Mouse (Mus musculus) hindbrain, embryonic 10.5 days (tissue): ENCODE measurements at regions not wholly inside any gene's neighbourhood (a gene's known extent, or its start where the extent isn't known, plus 50 kb on each side); places are given as distances from the start of the nearest gene placed in this dataset.

Experiments used
- DNase-seq: peaks from one replicate; pipeline ENCODE4 v3.0.0-alpha.2; 2017; ENCODE audit warnings: low spot score
- H3K27ac ChIP-seq: fragments of 300-500 bp; sonication (generic); 2 replicates; pipeline ENCODE4 v1.5.1; 2016; ENCODE audit warnings: mild to moderate bottlenecking, moderate library complexity
- H3K27me3 ChIP-seq: fragments of 300-500 bp; sonication (generic); 2 replicates; pipeline ENCODE4 v1.6.1; 2016; ENCODE audit warnings: mild to moderate bottlenecking; ENCODE audit not compliant: poor library complexity, insufficient read depth, severe bottlenecking
- H3K36me3 ChIP-seq: fragments of 300-500 bp; sonication (generic); 2 replicates; pipeline ENCODE4 v1.6.1; 2016; ENCODE audit warnings: mild to moderate bottlenecking, moderate library complexity
- H3K4me1 ChIP-seq: fragments of 300-500 bp; sonication (generic); replicated peaks from 2 replicates; pipeline ENCODE4 v1.6.1; 2016; ENCODE audit warnings: mild to moderate bottlenecking
- H3K4me3 ChIP-seq: fragments of 300-500 bp; sonication (generic); 2 replicates; pipeline ENCODE4 v1.5.1; 2016; ENCODE audit warnings: mild to moderate bottlenecking, moderate library complexity
- H3K9me3 ChIP-seq: fragments of 300-500 bp; sonication (generic); 2 replicates; pipeline ENCODE4 v1.6.1; 2016; ENCODE audit warnings: mild to moderate bottlenecking, moderate library complexity
- WGBS: fragments of 180-500 bp; shearing (Covaris S2); methylation state at CpG from one replicate; pipeline ENCODE4 v1.1.7; 2016; 5-methylcytosine and 5-hydroxymethylcytosine counted together

GRCm38 (mm10) chr1:63944786-63945185 is 175.7 kb upstream of the 4933402D24Rik start:
- no peaks in the 10 kb centered on the region for H3K36me3 ChIP-seq
- no peaks in the 10 kb centered on the region for H3K9me3 ChIP-seq
- no peak overlapping the region for H3K4me3 ChIP-seq
- 51% methylated on average over 3 of the region's 3 CpGs for WGBS
- no peak overlapping the region for H3K27ac ChIP-seq
- DNase-seq, result no peak
- peaks cover 11% of the 10 kb centered on the region for H3K4me1 ChIP-seq
- H3K27me3 ChIP-seq, result peaks cover 52% of the 10 kb centered on the region

- Histone ChIP-seq H3K27ac (no peak overlapping the region), H3K4me3 (no peak overlapping the region), H3K36me3 (no peaks in the 10 kb centered on the region), H3K27me3 (peaks cover 84% of the 10 kb centered on the region), H3K9me3 (no peaks in the 10 kb centered on the region), H3K4me1 (peaks cover 13% of the 10 kb centered on the region)
- WGBS, result 63% methylated on average over 4 of the region's 4 CpGs
- DNase-seq, result no peak
Observed at GRCm38 (mm10) chr1:63938416-63938815, 169.3 kb upstream of the 4933402D24Rik start.

GRCm38 (mm10) chr1:63937480-63937879 is 168.4 kb upstream of the 4933402D24Rik start:
- H3K27me3 ChIP-seq, result peaks cover 84% of the 10 kb centered on the region

DNA sequence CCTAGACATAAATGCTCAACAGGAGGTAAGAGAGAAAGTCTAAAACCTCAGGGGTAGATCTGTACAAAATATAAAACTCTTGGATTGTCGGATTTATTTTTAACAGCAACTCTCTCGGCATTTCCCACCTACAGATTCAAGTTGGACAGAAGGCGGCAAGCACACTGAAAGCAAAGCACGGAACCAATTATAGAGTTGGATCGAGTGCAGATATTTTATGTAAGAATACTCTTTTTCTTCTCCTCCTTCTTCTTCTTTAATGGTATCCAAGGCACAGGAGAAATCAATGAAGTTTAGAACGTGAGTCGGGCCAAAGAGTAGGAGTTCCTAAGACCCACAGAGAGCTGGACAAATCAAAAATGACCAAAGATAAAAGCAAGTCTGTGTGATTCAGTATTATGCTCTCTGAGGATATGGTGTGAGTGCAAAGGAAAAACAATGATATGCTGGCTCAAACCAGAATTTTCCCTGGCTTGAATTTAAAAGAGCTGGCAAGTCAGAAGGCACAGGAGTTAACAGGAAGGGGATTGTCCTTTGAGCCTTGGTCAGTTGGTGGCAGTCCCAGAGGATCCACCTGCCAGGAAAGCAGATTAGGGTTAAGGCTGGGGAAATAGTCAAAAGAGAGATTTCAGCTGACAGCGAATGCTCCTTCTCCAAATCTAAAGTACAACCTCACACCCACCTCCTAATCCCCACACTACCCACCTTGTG is 165.7 kb upstream of the 4933402D24Rik start:
- no peak for DNase-seq
- H3K4me3 ChIP-seq, result no peak overlapping the region
- H3K9me3 ChIP-seq, result no peaks in the 10 kb centered on the region
- peaks cover 13% of the 10 kb centered on the region for H3K4me1 ChIP-seq
- H3K36me3 ChIP-seq, result no peaks in the 10 kb centered on the region
- WGBS, result 91% methylated on average over 8 of the region's 8 CpGs
- no peak overlapping the region for H3K27ac ChIP-seq
- peaks cover 75% of the 10 kb centered on the region for H3K27me3 ChIP-seq

More at GRCm38 (mm10) chr1:63937480-63937879, 168.4 kb upstream of the 4933402D24Rik start:
- no peak overlapping the region for H3K27ac ChIP-seq
- no peaks in the 10 kb centered on the region for H3K36me3 ChIP-seq
- H3K4me1 ChIP-seq, result peaks cover 13% of the 10 kb centered on the region
- H3K4me3 ChIP-seq, result no peak overlapping the region
- peak; percentile 29 for DNase-seq
- H3K9me3 ChIP-seq, result no peaks in the 10 kb centered on the region
- WGBS, result 47% methylated on average over 3 of the region's 3 CpGs

GRCm38 (mm10) chr1:63932484-63932883 is 163.4 kb upstream of the 4933402D24Rik start:
- H3K4me1 ChIP-seq, result peaks cover 3% of the 10 kb centered on the region
- H3K4me3 ChIP-seq, result no peak overlapping the region
- H3K36me3 ChIP-seq, result no peaks in the 10 kb centered on the region
- DNase-seq, result no peak
- H3K27me3 ChIP-seq, result peaks cover 59% of the 10 kb centered on the region
- no peaks in the 10 kb centered on the region for H3K9me3 ChIP-seq
- WGBS, result 61% methylated on average over 9 of the region's 9 CpGs
- H3K27ac ChIP-seq, result no peak overlapping the region

- Histone ChIP-seq H3K27ac (no peak overlapping the region), H3K4me1 (no peaks in the 10 kb centered on the region), H3K27me3 (peaks cover 34% of the 10 kb centered on the region), H3K4me3 (no peak overlapping the region), H3K9me3 (no peaks in the 10 kb centered on the region), H3K36me3 (no peaks in the 10 kb centered on the region)
- no peak for DNase-seq
- WGBS, result 84% methylated on average over 4 of the region's 4 CpGs
Observed at GRCm38 (mm10) chr1:63929362-63930125, 160.5 kb upstream of the 4933402D24Rik start.

DNA sequence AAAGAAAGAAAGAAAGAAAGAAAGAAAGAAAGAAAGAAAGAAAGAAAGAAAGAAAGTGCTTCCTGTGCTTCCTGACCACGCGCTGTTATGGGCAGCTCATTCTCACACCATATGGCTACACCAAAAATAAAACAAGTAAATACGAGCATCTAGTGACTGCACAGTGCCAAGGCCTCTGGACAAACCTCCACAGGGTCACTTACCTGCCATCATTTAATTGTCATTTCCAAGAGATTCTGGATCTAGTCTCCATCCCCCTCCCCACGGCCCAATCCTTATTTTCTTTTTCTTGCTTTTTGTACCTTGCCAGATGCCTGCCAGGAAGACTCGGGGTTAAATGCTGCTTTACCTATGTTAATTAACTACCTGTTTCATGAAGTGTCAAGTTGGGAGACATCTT is 159.8 kb upstream of the 4933402D24Rik start:
- no peak for DNase-seq
- Histone ChIP-seq H3K4me1 (no peaks in the 10 kb centered on the region), H3K27me3 (peaks cover 27% of the 10 kb centered on the region), H3K4me3 (no peak overlapping the region), H3K27ac (no peak overlapping the region), H3K36me3 (no peaks in the 10 kb centered on the region), H3K9me3 (no peaks in the 10 kb centered on the region)
- WGBS, result 89% methylated on average over 5 of the region's 5 CpGs

DNA sequence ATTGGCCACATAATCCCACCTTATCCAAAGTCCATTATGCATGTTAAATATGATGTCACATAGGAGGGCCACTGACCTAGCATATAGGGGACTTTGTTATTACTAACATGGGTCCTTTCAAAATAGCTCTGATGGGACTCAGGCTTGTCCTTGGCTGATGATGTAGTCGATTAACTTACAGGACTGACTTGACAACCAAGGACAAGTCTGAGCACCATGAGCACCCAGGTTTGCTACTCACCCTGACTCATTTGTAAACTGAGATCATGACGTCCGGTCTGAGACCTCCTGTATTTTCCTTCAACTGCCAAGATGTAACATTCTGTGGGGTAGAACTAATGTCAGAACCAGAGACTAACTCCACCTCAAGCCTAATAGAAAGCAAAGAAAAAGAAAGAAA is 159.3 kb upstream of the 4933402D24Rik start:
- no peaks in the 10 kb centered on the region for H3K36me3 ChIP-seq
- DNase-seq, result no peak
- no peaks in the 10 kb centered on the region for H3K9me3 ChIP-seq
- no peaks in the 10 kb centered on the region for H3K4me1 ChIP-seq
- WGBS, result 84% methylated on average over 3 of the region's 3 CpGs
- H3K27me3 ChIP-seq, result peaks cover 22% of the 10 kb centered on the region
- H3K27ac ChIP-seq, result no peak overlapping the region
- no peak overlapping the region for H3K4me3 ChIP-seq

GRCm38 (mm10) chr1:63920181-63920933 is 151.3 kb upstream of the 4933402D24Rik start:
- Histone ChIP-seq H3K36me3 (no peaks in the 10 kb centered on the region), H3K9me3 (no peaks in the 10 kb centered on the region), H3K27ac (no peak overlapping the region), H3K4me3 (no peak overlapping the region), H3K27me3 (peaks cover 8% of the 10 kb centered on the region; the same call in 1 of the 2 replicates), H3K4me1 (0 out of 2 replicates have a peak, but pooled peaks cover 7% of the 10 kb centered on the region)
- DNase-seq, result no peak
- 65% methylated on average over 8 of the region's 8 CpGs for WGBS

GRCm38 (mm10) chr1:63918200-63918599 is 149.1 kb upstream of the 4933402D24Rik start:
- Histone ChIP-seq H3K36me3 (no peaks in the 10 kb centered on the region), H3K27me3 (peaks cover 8% of the 10 kb centered on the region; the same call in 1 of the 2 replicates), H3K27ac (no peak overlapping the region), H3K4me1 (0 out of 2 replicates have a peak, but pooled peaks cover 7% of the 10 kb centered on the region), H3K9me3 (no peaks in the 10 kb centered on the region), H3K4me3 (no peak overlapping the region)
- DNase-seq, result no peak
- 80% methylated on average over 7 of the region's 7 CpGs for WGBS

DNA sequence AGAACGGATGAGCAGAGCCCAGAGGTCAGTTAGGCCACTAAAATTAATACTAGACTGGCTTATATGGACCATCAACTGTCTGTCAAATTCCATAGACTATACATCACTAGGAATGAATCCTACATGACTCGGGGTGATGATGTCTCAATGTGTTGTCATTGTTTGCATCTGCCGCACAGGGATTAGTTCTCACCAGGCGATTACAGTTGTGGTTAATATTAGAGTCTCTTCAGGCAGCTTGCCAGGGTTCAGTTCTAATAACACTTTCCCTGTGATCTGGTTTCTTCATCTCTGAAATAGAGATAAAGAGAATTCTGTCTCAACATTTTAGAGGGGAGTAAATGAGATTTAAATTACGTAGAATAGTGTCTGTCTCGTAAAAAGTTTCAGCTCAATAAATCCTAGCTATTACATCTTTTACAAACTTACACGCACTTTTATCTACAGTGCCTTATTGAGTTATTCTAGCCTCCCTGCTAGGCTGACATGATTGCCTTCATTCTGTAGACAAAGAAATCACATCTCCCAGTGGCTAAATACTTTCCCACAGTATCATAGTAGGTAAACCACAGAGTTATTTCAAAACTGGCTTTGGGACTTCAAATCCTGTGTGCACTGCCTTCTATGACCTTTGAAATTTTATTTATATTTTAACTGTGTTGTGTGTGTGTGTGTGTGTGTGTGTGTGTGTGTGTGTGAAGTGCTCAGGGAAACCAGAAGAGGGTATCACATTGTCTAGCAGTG is 148.0 kb upstream of the 4933402D24Rik start:
- Histone ChIP-seq H3K4me3 (no peak overlapping the region), H3K36me3 (no peaks in the 10 kb centered on the region), H3K9me3 (no peaks in the 10 kb centered on the region), H3K27me3 (no peaks in the 10 kb centered on the region), H3K27ac (no peak overlapping the region), H3K4me1 (0 out of 2 replicates have a peak, but pooled peaks cover 7% of the 10 kb centered on the region)
- DNase-seq, result no peak
- 93% methylated on average over 7 of the region's 7 CpGs for WGBS

- DNase-seq, result no peak
- WGBS, result 77% methylated on average over 3 of the region's 3 CpGs
- Histone ChIP-seq H3K4me1 (no peaks in the 10 kb centered on the region), H3K9me3 (no peaks in the 10 kb centered on the region), H3K27me3 (no peaks in the 10 kb centered on the region), H3K27ac (no peak overlapping the region), H3K36me3 (no peaks in the 10 kb centered on the region), H3K4me3 (no peak overlapping the region)
Observed at GRCm38 (mm10) chr1:63910765-63911164, 141.7 kb upstream of the 4933402D24Rik start.
